Mouse (Mus musculus) thymus, adult 18-20 months (tissue): ENCODE measurements around the gene Cep170b.
A peak's percentile ranks its signal among the peaks of the same experiment; 100 is the strongest.

Source experiments
- DNase-seq, 2 experiments: peaks; one replicate each; pipeline ENCODE4 v3.0.0; 2022; ENCODE audit warnings: mixed read lengths in 2 of 2

Gene Cep170b

GRCm38 (mm10) chr12:112720216-112720615 lies at the start of gene Cep170b:
TSS of gene Cep170b (plus strand) at chr12:112720455.
- DNase-seq = no peak

DNA sequence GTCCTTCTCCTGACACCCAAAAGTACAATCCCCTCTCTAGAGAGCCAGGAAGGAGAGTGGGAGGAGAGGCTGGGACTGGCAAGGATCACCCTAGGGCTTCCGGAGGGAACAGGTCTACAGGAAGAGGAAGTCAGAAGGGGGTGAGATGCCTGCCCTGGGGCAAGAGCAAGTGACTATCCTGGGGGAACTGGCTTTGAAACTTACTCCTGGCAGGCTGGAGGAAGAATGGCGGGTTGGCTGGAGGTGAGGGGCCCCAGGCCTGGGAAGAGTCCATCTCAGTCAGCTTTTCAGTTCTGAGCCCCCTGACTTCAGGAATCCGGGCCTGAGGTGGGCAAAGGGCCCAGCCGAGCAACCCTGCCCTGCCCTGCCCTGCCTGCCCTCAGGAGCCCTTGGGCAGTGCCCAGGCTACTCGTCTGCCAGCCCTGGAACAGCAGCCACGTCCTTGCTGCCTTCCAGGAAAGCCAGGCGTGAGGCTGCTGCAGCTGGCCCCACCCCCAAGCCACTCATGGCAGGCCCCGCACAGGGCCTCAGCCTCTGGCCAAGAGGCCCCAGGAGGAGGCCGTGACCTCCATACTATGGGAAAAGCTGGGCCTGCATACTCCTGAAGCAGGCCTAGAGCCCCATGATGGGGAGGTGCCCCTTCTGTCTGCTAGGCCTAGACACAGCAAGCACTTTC lies 49.4 kb upstream of the Cep170b start:
- DNase-seq = no peak

GRCm38 (mm10) chr12:112671891-112672290 lies 48.4 kb upstream of the Cep170b start:
- no peak for DNase-seq

GRCm38 (mm10) chr12:112672744-112673575 lies 47.3 kb upstream of the Cep170b start:
- no peak for DNase-seq

GRCm38 (mm10) chr12:112673576-112674091 lies 46.6 kb upstream of the Cep170b start:
- DNase-seq = no peak

- peak in 1 of 2 experiments; percentile 47 for DNase-seq
Measured at GRCm38 (mm10) chr12:112674132-112675011, 45.9 kb upstream of the Cep170b start, which contains the start of gene Akt1. TSS of gene Akt1 (minus strand) at chr12:112674884.

GRCm38 (mm10) chr12:112675245-112676035 lies 44.8 kb upstream of the Cep170b start:
- DNase-seq = peak; percentile 66 to 83

DNA sequence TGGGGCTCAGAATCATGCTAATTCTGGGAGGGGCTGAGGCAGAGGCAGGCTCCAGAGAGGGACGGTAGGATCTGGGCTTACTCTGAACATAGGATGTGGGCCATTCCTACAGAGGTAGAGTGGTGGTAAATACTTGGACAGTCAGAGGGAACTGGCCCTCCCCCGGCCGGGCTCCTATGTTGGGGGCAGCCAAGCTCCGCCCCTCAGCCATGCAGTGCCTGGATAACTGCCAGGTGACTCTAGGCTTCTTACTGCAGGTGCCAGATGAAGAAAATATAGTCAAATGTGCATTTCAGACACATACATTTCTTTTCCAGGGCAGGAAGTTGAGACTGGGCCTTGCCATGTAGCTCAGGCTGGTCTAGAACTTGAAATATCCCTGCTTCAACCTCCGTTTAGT lies 43.2 kb upstream of the Cep170b start:
- no peak for DNase-seq

GRCm38 (mm10) chr12:112677943-112678554 lies 42.2 kb upstream of the Cep170b start:
- DNase-seq = no peak

DNA sequence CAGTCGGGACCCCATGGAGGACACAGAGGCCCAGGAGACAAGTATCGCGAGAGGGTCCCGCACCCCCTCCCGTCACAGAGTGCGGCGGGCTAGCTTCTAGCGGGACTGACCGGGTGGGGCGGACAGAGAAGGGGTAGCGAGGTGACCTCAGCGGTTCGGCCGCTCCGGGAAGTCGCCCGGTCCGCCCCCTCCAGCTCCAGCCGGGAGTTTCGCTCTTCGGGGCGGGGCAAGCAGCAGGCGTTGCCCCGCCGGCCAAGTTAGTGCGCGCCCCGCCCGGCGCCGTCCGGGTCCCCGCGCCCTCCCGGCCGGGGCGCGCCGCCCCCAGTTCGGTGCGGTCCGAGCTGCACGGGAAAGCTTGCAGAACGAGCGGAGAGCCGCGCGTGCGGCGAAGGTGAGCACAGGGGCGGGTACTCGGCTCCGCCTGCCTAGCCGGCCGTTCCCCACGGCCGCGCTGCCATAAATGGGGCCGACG lies 41.7 kb upstream of the Cep170b start, which contains the start of gene Zbtb42:
Gene Zbtb42 (plus strand): TSS at position 274 of the 472 bp plus-strand sequence.
- DNase-seq = peak in 1 of 2 experiments; percentile 43

- DNase-seq = peak; percentile 44 to 47
Measured at GRCm38 (mm10) chr12:112679027-112679996, 40.9 kb upstream of the Cep170b start.

DNA sequence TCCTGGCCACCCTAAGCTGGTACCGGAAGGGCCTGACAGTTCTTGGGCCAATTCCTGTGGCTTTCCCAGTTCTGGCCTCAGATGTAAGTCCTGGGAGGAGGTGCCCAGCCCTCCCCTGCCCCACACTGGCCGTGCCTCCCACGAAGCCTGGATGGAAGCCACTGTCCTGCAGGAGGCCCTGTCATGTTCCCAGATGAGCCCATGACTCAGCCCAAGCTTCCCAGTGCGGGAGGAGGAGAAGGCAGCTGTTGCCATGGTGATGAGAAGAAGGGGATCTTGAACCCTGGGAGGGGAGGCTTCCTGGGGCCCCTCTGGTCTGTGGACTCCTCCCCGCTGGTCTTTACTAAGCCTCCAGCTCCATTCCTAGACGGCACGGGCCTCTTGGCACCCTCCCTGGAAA lies 36.9 kb upstream of the Cep170b start:
- no peak for DNase-seq

- no peak for DNase-seq
Measured at GRCm38 (mm10) chr12:112688458-112688857, 31.8 kb upstream of the Cep170b start.

- DNase-seq = peak; percentile 86 to 87
Measured at GRCm38 (mm10) chr12:112693185-112694126, 26.8 kb upstream of the Cep170b start.

- DNase-seq = no peak
Measured at GRCm38 (mm10) chr12:112694127-112694475, 26.2 kb upstream of the Cep170b start.

GRCm38 (mm10) chr12:112696806-112697425 lies 23.3 kb upstream of the Cep170b start:
- no peak for DNase-seq

- no peak for DNase-seq
Measured at GRCm38 (mm10) chr12:112700522-112700921, 19.7 kb upstream of the Cep170b start.
